Mouse (Mus musculus) embryonic facial prominence, embryonic 10.5 days (tissue): Measurements from ENCODE around the gene Dguok. TPM values are rescaled to one million over a fixed set of nuclear protein-coding genes. Genes with fewer than 3 reads are reported as not detected.
A peak's percentile ranks its signal among the peaks of the same experiment; 100 is the strongest.

Experiments
- DNase-seq: peaks from one replicate; pipeline ENCODE4 v3.0.0-alpha.2; 2017; ENCODE audit warnings: low spot score
- H3K27ac ChIP-seq: fragments of 300-500 bp; sonication (generic); replicated peaks from 2 replicates; pipeline ENCODE4 v1.5.1; 2016; ENCODE audit warnings: mild to moderate bottlenecking
- H3K27me3 ChIP-seq: fragments of 300-500 bp; sonication (generic); replicated peaks from 2 replicates; pipeline ENCODE4 v1.6.1; 2016; ENCODE audit warnings: low read depth, mild to moderate bottlenecking; ENCODE audit not compliant: poor library complexity, severe bottlenecking
- H3K36me3 ChIP-seq: fragments of 300-500 bp; sonication (generic); replicated peaks from 2 replicates; pipeline ENCODE4 v1.6.1; 2016; ENCODE audit warnings: mild to moderate bottlenecking, moderate library complexity
- H3K4me1 ChIP-seq: fragments of 300-500 bp; sonication (generic); 2 replicates; pipeline ENCODE4 v1.6.1; 2016
- H3K4me3 ChIP-seq: fragments of 300-500 bp; sonication (generic); 2 replicates; pipeline ENCODE4 v1.5.1; 2016; ENCODE audit warnings: mild to moderate bottlenecking, moderate library complexity
- H3K9me3 ChIP-seq: fragments of 300-500 bp; sonication (generic); 2 replicates; pipeline ENCODE4 v1.6.1; 2016; ENCODE audit warnings: mild to moderate bottlenecking
- WGBS: fragments of 180-500 bp; shearing (Covaris S2); methylation state at CpG from one replicate; pipeline ENCODE4 v1.1.7; 2016; 5-methylcytosine and 5-hydroxymethylcytosine counted together
- polyA plus RNA-seq: library from polyadenylated mRNA; unstranded; fragments of >200 nt; fragmentation: Nextera tagmentation; extraction: Ambion mirVana; gene quantifications from 2 replicates; pipeline ENCODE4 v1.2.1, GENCODE M21; 2016

Gene Dguok
- polyA plus RNA-seq, 1 experiment from 2014 or later, result 62.1 TPM

GRCm38 (mm10) chr6:83473240-83473639 is 33.5 kb downstream of the Dguok start:
- H3K36me3 ChIP-seq, result peaks cover 5% of the 10 kb centered on the region; the same call in 1 of the 2 replicates
- WGBS, result 85% methylated on average over 9 of the region's 9 CpGs
- peaks cover 7% of the 10 kb centered on the region; the same call in 1 of the 2 replicates for H3K4me1 ChIP-seq
- H3K9me3 ChIP-seq, result no peaks in the 10 kb centered on the region
- no peak for DNase-seq
- H3K27ac ChIP-seq, result no peak overlapping the region
- no peaks in the 10 kb centered on the region for H3K27me3 ChIP-seq
- H3K4me3 ChIP-seq, result no peak overlapping the region

GRCm38 (mm10) chr6:83471739-83472138 is 35.0 kb downstream of the Dguok start:
- Histone ChIP-seq H3K27me3 (no peaks in the 10 kb centered on the region), H3K27ac (no peak overlapping the region), H3K36me3 (0 out of 2 replicates have a peak, but pooled peaks cover under 1% of the 10 kb centered on the region), H3K9me3 (no peaks in the 10 kb centered on the region), H3K4me1 (peaks cover 7% of the 10 kb centered on the region; the same call in 1 of the 2 replicates), H3K4me3 (no peak overlapping the region)
- DNase-seq, result no peak
- WGBS, result 87% methylated on average over 7 of the region's 7 CpGs

- no peaks in the 10 kb centered on the region for H3K9me3 ChIP-seq
- no peak for DNase-seq
- peaks cover 21% of the 10 kb centered on the region for H3K4me1 ChIP-seq
- no peak overlapping the region for H3K27ac ChIP-seq
- H3K27me3 ChIP-seq, result no peaks in the 10 kb centered on the region
- H3K36me3 ChIP-seq, result no peaks in the 10 kb centered on the region
- H3K4me3 ChIP-seq, result no peak overlapping the region
Measured at GRCm38 (mm10) chr6:83464011-83464410, 42.8 kb downstream of the Dguok start.

GRCm38 (mm10) chr6:83459034-83459644 is 47.6 kb downstream of the Dguok start, which contains the start of gene Tet3:
Tet3 (minus strand) TSS chr6:83459084.
- Histone ChIP-seq H3K36me3 (peaks cover 9% of the 10 kb centered on the region), H3K4me3 (no peak within 1 kb of the TSS), H3K4me1 (peaks cover 58% of the 10 kb centered on the region), H3K9me3 (no peaks in the 10 kb centered on the region), H3K27ac (no peak within 1 kb of the TSS), H3K27me3 (no peaks in the 10 kb centered on the region)
- WGBS, result 74% methylated on average over 4 of the region's 4 CpGs
- no peak for DNase-seq

GRCm38 (mm10) chr6:83456984-83457810 is 49.6 kb downstream of the Dguok start:
- Histone ChIP-seq H3K27ac (peak overlapping the region; percentile 100), H3K36me3 (peaks cover 26% of the 10 kb centered on the region), H3K4me1 (peaks cover 78% of the 10 kb centered on the region), H3K9me3 (no peaks in the 10 kb centered on the region), H3K27me3 (no peaks in the 10 kb centered on the region), H3K4me3 (peak overlapping the region; percentile 96)
- 3% methylated on average over 33 of the region's 33 CpGs for WGBS
- peak; percentile 65 for DNase-seq

GRCm38 (mm10) chr6:83456131-83456983 is 50.4 kb downstream of the Dguok start:
- H3K4me3 ChIP-seq, result peak overlapping the region; percentile 96
- no peaks in the 10 kb centered on the region for H3K9me3 ChIP-seq
- peak; percentile 84 for DNase-seq
- H3K27ac ChIP-seq, result peak overlapping the region; percentile 100
- under 1% methylated on average over 97 of the region's 105 CpGs for WGBS
- peaks cover 86% of the 10 kb centered on the region for H3K4me1 ChIP-seq
- no peaks in the 10 kb centered on the region for H3K27me3 ChIP-seq
- peaks cover 35% of the 10 kb centered on the region for H3K36me3 ChIP-seq

- Histone ChIP-seq H3K4me3 (peak overlapping the region; percentile 96), H3K4me1 (peaks cover 93% of the 10 kb centered on the region), H3K27ac (peak overlapping the region; percentile 100), H3K27me3 (no peaks in the 10 kb centered on the region), H3K36me3 (peaks cover 43% of the 10 kb centered on the region), H3K9me3 (no peaks in the 10 kb centered on the region)
- WGBS, result 1% methylated on average over 41 of the region's 41 CpGs
- DNase-seq, result no peak
Measured at GRCm38 (mm10) chr6:83455328-83456130, 51.2 kb downstream of the Dguok start.

GRCm38 (mm10) chr6:83453706-83454105 is 53.1 kb downstream of the Dguok start:
- H3K36me3 ChIP-seq, result peaks cover 61% of the 10 kb centered on the region
- peak overlapping the region; percentile 96 for H3K4me3 ChIP-seq

GRCm38 (mm10) chr6:83450451-83451303 is 56.1 kb downstream of the Dguok start:
- Histone ChIP-seq H3K9me3 (no peaks in the 10 kb centered on the region), H3K4me3 (no peak overlapping the region), H3K27ac (no peak overlapping the region), H3K27me3 (no peaks in the 10 kb centered on the region), H3K36me3 (peaks cover 91% of the 10 kb centered on the region), H3K4me1 (peaks cover 93% of the 10 kb centered on the region)
- WGBS, result 76% methylated on average over 9 of the region's 9 CpGs
- no peak for DNase-seq

More at GRCm38 (mm10) chr6:83453706-83454105, 53.1 kb downstream of the Dguok start:
- H3K4me1 ChIP-seq, result peaks cover 95% of the 10 kb centered on the region
- H3K27me3 ChIP-seq, result no peaks in the 10 kb centered on the region
- DNase-seq, result peak; percentile 51
- H3K9me3 ChIP-seq, result no peaks in the 10 kb centered on the region
- 45% methylated on average over 11 of the region's 11 CpGs for WGBS
- H3K27ac ChIP-seq, result peak overlapping the region; percentile 72

GRCm38 (mm10) chr6:83449440-83449839 is 57.3 kb downstream of the Dguok start:
- no peaks in the 10 kb centered on the region for H3K27me3 ChIP-seq
- H3K4me3 ChIP-seq, result no peak overlapping the region
- no peak for DNase-seq
- no peak overlapping the region for H3K27ac ChIP-seq
- 83% methylated on average over 3 of the region's 3 CpGs for WGBS
- H3K36me3 ChIP-seq, result peaks cover 98% of the 10 kb centered on the region
- no peaks in the 10 kb centered on the region for H3K9me3 ChIP-seq
- peaks cover 91% of the 10 kb centered on the region for H3K4me1 ChIP-seq

GRCm38 (mm10) chr6:83448911-83449310 is 57.9 kb downstream of the Dguok start:
- Histone ChIP-seq H3K4me1 (peaks cover 91% of the 10 kb centered on the region), H3K4me3 (no peak overlapping the region), H3K27ac (no peak overlapping the region), H3K27me3 (no peaks in the 10 kb centered on the region), H3K9me3 (no peaks in the 10 kb centered on the region), H3K36me3 (peaks cover 98% of the 10 kb centered on the region)
- WGBS, result 86% methylated on average over 4 of the region's 4 CpGs
- no peak for DNase-seq
